Comparison of ENCODE assay signal across 16 mouse cellular contexts in the genomic region with DNA sequence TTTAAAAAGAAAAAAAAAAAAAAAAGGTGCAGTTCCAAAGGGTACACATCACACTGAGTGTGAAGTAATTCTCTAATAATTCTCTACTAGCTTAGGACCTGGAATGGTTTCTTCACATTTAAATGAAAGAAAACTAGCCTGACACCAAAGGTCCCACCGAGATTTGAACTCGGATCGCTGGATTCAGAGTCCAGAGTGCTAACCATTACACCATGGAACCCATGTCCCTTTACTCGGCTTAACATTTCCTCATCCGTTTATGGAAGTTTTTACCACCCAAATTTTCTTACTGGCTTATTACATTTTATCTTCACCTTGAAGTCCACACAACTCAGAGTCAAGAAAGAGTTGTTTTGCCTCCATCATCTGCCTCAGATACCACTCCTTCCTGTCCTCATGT. TPM values are rescaled to one million over a fixed set of nuclear protein-coding genes. Genes with fewer than 3 reads are reported as not detected.
DNase-seq lines count a peak whose midpoint lies in the region; ATAC-seq and TF ChIP-seq lines count a peak whose summit lies in the region.
"Had no signal": no experiment of that assay in that cellular context is flagged by ENCODE, and none has a peak within 500 bp of the region (broad histone marks: within the 10 kb centered on the region; RNA-seq: fewer than 3 reads in every experiment).

No protein-coding gene starts in this region.

- peaks cover 64% of the 10 kb centered on the region for H3K27me3 ChIP-seq in liver, postnatal 0 days (ENCODE audit: insufficient read depth, low read length)
- peaks cover 8% of the 10 kb centered on the region for H3K27me3 ChIP-seq in E14TG2a.4 (ENCODE audit: insufficient read depth, low read length)
- peaks cover 88% of the 10 kb centered on the region for H3K27me3 ChIP-seq in liver, embryonic 13.5 days

- H3K9me3 ChIP-seq in liver, postnatal 0 days (ENCODE audit: low read length) = no peaks in the 10 kb centered on the region
- no peaks in the 10 kb centered on the region for H3K9me3 ChIP-seq in E14TG2a.4 (ENCODE audit: low read length)
- no peaks in the 10 kb centered on the region for H3K9me3 ChIP-seq in liver, embryonic 13.5 days (replicated peaks)
- H3K9me3 ChIP-seq: heart, embryonic 13.5 days; hindbrain, embryonic 13.5 days had no signal

- DNase-seq in liver = peak; percentile 70
- no peak for DNase-seq in liver, postnatal 0 days
- DNase-seq in c-Kit-positive CD71-positive TER-119-positive erythroid progenitor cells, embryonic 14.5 days (ENCODE audit: low spot score) = peak; percentile 65
- peak; percentile 51 for DNase-seq in liver, embryonic 13.5 days
- DNase-seq in B cell, adult 2 months = no peak
- no peak for DNase-seq in kidney, adult 18-20 months
- DNase-seq in cerebellum, postnatal 14 days = no peak
- DNase-seq: gastrocnemius, postnatal 10 days; kidney, adult 9 months; lung, postnatal 4 days had no signal

- ATAC-seq in liver, postnatal 0 days = no peak
- peak; percentile 42; the same call in 1 of the 2 replicates for ATAC-seq in liver, embryonic 13.5 days (ENCODE audit: low read depth)

- no peak overlapping the region for H3K27ac ChIP-seq in liver, postnatal 0 days (ENCODE audit: low read depth)
- H3K27ac ChIP-seq in liver, embryonic 13.5 days = no peak overlapping the region
- H3K27ac ChIP-seq: heart, embryonic 13.5 days; hindbrain, embryonic 13.5 days had no signal

- no peak overlapping the region for H3K9ac ChIP-seq in liver, postnatal 0 days (replicated peaks)
- no peak overlapping the region for H3K9ac ChIP-seq in liver, embryonic 13.5 days
- H3K9ac ChIP-seq: heart, embryonic 13.5 days; hindbrain, embryonic 13.5 days had no signal

- no peaks in the 10 kb centered on the region for H3K36me3 ChIP-seq in liver, postnatal 0 days (replicated peaks; ENCODE audit: insufficient read depth, low read length)
- no peaks in the 10 kb centered on the region for H3K36me3 ChIP-seq in E14TG2a.4 (ENCODE audit: insufficient read depth, low read length)
- H3K36me3 ChIP-seq in liver, embryonic 13.5 days = no peaks in the 10 kb centered on the region
- H3K36me3 ChIP-seq: heart, embryonic 13.5 days; hindbrain, embryonic 13.5 days had no signal

- no peak for TF ChIP-seq CTCF in liver, postnatal 0 days (IDR thresholded peaks at IDR 0.05; ENCODE audit: low read depth)
- TF ChIP-seq CTCF in E14TG2a.4 (conservative IDR thresholded peaks at IDR 0.05; ENCODE audit: low read length) = no peak

- peaks cover 4% of the 10 kb centered on the region; the same call in 1 of the 2 replicates for H3K4me1 ChIP-seq in liver, postnatal 0 days (ENCODE audit: insufficient read depth)
- H3K4me1 ChIP-seq in E14TG2a.4 (replicated peaks; ENCODE audit: low read depth, low read length) = peaks cover 45% of the 10 kb centered on the region
- peaks cover 29% of the 10 kb centered on the region for H3K4me1 ChIP-seq in liver, embryonic 13.5 days (replicated peaks)

- TF ChIP-seq EP300 in liver, postnatal 0 days (IDR thresholded peaks at IDR 0.05; ENCODE audit: low read depth) = no peak

- no peak overlapping the region for H3K4me3 ChIP-seq in liver, postnatal 0 days (ENCODE audit: low read depth, low read length)
- H3K4me3 ChIP-seq in E14TG2a.4 (replicated peaks; ENCODE audit: low read length) = peak overlapping the region; percentile 43; the same call in 1 of the 2 replicates
- H3K4me3 ChIP-seq in liver, embryonic 13.5 days (replicated peaks) = no peak overlapping the region
- H3K4me3 ChIP-seq: heart, embryonic 13.5 days; hindbrain, embryonic 13.5 days had no signal

- WGBS in liver, postnatal 0 days (ENCODE audit: insufficient replicate concordance) = 5% methylated on average over 5 of the region's 5 CpGs
- WGBS in liver, embryonic 13.5 days (ENCODE audit: insufficient replicate concordance) = under 1% methylated on average over 5 of the region's 5 CpGs

- no peak overlapping the region for H3K4me2 ChIP-seq in liver, postnatal 0 days (ENCODE audit: low read depth, low read length)
- H3K4me2 ChIP-seq in liver, embryonic 13.5 days = no peak overlapping the region
- H3K4me2 ChIP-seq: heart, embryonic 13.5 days; hindbrain, embryonic 13.5 days had no signal

RNA-seq across cellular contexts. Expression of gene BC107364, which starts 53.2 kb away (rescaled TPM):
- polyA plus RNA-seq in liver, postnatal 0 days (2015; fragmentation: Nextera tagmentation; extraction: Ambion mirVana) = not detected in 2 replicates
- not detected in 2 replicates for polyA plus RNA-seq in liver, embryonic 13.5 days (2015; fragmentation: Nextera tagmentation; extraction: Ambion mirVana)
- polyA plus RNA-seq: cortical plate, adult 2 months; forebrain, embryonic 11.5 days; hindbrain, embryonic 13.5 days; limb, embryonic 14.5 days had no signal

Comparison
In these comparisons a context has a peak if more than half of its experiments do, and no peak if none do; other contexts are left out.
1. DNase-seq: peak in liver (single experiment), c-Kit-positive CD71-positive TER-119-positive erythroid progenitor cells, embryonic 14.5 days (single experiment) and liver, embryonic 13.5 days (single experiment); none in liver, postnatal 0 days (single experiment), B cell, adult 2 months (0 of 2), kidney, adult 18-20 months (single experiment) and cerebellum, postnatal 14 days (0 of 2).